Mouse (Mus musculus) activated CD4-positive, CD25-positive, alpha-beta regulatory T cell, adult 4 months (primary cell): ENCODE data around the gene Wnt2b. TPM values are rescaled to one million over a fixed set of nuclear protein-coding genes. Genes with fewer than 3 reads are reported as not detected.

Experiments
- ATAC-seq: one replicate; pipeline ENCODE4 v1.8.0; 2017
- polyA plus RNA-seq, 2 experiments: library from polyadenylated mRNA; unstranded; fragments of 100-300 nt; shearing (Covaris generic); gene quantifications; one replicate each; pipeline ENCODE4 v1.2.1; 2017

The Wnt2b gene
- under 1 TPM; 0.18 to 0.22 TPM for polyA plus RNA-seq

DNA sequence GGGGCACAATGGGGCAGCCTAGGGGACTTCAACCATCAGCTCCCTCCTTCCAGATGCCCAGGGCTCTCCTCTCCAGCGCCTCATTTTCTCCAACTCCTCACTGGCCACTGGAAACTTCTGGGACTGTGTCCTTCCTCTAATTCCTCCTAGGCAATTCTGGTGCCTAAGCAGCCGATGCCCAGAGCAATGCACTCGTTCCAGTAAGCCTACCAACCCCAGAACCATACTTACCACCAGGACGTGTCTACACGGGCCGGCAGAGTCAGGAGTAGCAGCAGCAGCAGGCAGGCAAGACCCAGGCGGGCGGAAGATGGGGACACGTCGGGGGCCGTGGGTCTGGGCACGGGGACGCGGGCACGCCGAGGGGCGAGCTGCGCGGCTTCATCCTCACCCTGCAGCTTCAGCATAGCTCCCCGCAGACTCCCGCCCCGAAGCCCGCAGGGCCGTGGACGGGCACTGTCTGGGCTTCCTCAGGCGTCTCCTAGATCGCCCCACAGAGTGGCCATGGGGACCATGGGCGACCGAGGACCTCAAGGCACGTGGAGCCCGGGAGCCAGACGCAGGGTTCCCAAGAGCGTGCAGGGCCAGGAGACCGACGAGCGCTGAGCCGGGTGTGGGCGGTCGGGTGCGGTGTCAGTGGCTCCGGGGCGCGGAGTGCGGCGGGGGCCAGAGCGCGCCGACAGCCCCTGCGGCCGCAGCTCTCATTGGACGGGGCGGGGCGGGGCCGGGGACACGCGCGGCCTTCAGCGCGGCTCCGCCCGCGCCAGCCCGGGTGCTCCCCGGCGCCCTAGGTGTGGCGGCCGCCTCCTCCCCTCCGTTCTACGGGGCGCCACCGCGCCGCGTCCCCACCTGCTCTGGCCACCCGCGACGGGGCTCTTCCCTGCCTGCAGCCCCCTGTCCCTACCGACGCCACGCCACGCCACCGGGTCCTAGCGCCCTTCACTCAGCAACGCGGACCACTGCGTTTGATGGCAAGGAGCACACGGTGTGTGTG, at the start of gene Wnt2b:
Wnt2b (minus strand) TSS at position 856 of the 994 bp plus-strand sequence.
- ATAC-seq: no peak

- ATAC-seq: no peak
Measured at GRCm38 (mm10) chr3:105010681-105011339, 49.1 kb upstream of the Wnt2b start.

DNA sequence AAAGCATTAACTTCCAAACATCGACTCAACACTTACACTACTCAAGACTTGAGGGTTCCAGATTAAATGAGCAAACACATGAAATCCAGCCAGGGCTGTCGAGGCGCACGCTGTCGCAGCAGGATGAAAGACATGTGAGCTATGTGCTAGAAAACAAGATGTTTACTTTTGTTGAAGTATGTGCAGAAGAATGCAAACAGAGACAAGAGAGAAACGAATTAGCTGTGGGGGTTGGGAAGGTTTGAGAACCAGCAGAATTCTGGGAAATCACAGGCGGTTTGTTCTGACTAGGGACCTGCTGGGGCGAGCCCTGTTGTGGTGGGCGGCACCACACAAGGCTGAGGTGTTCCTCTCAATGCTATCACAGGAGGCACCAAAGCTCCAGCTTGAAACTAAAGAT, 46.3 kb upstream of the Wnt2b start:
- ATAC-seq: no peak

DNA sequence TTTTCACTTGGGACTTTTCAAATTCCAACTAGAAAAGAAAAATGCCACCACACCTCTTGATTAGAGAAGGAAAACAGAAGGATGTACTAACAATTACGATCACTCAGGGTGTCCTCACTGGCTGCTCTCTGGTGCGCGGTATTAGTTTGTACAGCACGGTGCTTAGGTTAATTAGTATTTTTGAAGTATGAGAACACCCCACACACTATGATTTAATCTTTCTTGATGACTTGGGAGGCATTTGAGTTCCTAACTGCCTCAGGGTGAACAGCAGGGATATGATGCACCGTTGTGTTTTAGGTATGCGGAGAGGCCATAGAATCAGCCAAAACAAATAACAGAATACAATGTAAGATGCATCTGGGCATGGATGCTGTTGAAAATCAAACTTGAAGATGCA, 44.4 kb upstream of the Wnt2b start:
- no peak for ATAC-seq

DNA sequence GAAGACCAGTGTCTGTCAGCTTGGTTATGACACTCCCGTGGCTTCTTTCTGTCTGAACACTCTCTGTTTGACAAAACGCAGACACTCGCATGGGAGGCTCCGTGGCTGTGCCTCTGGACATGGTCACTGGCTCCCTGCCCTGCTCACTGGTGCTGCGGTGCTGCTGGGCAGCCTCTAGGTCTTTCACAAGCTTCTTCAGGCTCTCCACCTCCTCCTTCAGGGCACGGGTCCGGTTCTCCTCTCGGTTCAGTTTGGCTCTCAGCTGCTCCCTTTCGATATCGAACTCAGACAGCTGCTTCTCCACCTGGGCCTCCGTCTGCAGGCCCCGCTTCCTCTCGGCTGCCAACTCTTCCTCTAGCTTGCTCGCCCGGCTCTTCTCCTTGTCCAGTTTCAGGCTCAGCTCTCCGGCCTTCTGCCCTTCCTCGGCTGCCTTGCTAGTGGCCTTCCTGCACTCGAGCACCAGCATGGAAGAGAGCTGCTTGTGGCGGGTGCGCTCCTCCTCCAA, 43.9 kb upstream of the Wnt2b start:
- no peak for ATAC-seq

DNA sequence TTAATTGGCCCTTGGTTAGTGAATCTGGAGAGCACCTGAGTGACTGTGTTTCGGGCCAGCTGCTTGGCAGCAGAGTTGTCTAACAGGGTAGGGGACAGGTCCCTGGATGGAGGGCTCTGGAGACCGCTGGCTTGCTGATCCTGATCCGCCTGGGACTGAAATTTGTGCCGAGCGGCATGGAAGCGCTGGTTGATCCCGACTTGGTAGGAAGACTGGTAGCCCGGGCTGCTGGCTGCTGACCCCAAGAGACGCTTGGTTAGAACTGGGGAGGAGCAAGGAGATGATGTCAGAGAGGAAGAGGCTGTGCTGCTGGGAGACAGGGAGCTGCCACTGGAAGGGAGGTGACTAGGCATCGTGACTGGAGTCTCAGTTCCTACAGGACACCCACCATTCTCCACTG, 43.3 kb upstream of the Wnt2b start:
- ATAC-seq: no peak

DNA sequence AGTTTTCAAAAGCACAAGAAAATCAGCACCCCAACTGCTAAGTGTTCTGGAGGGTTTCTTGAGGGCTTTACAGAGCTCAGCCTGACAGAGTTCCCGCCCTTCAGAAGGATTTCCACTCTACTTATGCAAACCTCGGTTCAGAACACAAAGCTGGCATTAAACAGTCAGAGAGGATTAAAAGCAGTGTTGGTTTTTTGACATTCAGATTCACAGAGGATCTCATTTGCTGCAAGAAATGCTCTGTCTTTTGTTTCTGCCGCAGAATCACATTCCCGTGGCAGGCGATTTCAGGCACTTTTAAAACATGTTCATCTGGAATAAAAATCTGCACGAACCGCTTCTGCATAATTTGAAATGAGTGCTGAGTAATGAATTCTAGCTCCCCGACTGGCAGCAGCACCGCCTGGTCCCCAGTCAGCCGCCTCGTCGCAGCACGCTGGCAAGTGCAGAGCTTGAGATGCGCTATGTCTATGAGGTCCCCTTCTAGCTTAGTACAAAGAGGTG, 42.3 kb upstream of the Wnt2b start:
- no peak for ATAC-seq

- no peak for ATAC-seq
Measured at GRCm38 (mm10) chr3:105001374-105001773, 39.7 kb upstream of the Wnt2b start.

DNA sequence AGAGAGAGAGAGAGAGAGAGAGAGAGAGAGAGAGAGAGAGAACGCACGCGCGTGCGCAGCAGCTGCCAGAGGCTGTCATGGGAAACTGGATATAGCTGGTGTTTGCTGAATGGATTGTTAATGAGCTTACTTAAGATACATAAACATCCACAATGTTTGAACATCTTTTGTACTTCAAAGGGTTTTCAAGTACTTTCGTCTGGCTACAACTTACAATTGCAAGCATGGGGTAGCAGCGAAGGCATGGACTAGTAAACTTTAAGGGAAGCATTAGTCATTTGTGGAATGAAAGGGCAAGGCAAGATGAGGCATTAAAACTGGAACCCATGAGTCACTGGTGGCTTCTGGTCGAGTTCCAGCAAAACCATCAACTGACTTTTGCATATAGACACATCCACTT, 38.8 kb upstream of the Wnt2b start:
- ATAC-seq: no peak

- no peak for ATAC-seq
Measured at GRCm38 (mm10) chr3:104997563-104997962, 35.8 kb upstream of the Wnt2b start.

DNA sequence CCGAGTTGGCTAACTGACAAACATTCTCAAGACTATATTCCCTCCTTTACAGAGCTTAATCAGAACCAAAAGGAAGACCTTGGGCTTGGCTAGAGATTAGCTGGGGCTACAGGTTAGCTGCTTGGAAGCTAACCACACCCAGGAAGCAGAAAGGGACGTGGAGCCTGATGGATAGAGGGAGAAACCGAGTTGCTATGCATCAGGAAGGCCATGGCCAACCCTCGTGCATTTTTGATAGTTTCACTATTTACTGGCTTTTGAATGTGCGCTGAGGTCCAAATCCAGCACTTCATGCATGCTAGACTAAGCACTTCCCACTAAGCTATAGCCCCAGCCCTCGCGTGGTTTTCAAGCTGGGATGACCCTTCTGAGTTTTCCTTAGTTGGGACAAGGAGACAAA, 34.0 kb upstream of the Wnt2b start:
- ATAC-seq: no peak

- no peak for ATAC-seq
Measured at GRCm38 (mm10) chr3:104994415-104994841, 32.7 kb upstream of the Wnt2b start.

DNA sequence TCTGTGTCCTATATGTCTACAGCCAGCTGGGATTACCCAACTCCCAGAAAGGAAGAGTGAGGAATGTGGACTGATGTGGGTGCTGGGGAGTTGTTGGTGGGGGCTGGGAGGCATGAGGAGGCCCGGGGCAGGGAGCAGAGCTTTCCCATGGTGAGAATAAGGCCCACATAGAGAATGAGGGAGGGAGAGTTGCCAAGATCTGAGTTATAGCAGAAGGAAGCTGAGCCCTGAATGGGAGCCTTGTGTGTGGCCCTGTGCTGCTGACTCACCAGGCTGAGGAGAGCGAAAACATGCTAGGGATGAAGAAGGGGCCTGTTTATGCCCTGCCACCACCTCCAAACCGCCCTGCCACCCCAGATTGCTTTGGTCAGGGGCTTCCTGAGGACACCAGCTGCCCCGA, 32.1 kb upstream of the Wnt2b start:
- no peak for ATAC-seq

DNA sequence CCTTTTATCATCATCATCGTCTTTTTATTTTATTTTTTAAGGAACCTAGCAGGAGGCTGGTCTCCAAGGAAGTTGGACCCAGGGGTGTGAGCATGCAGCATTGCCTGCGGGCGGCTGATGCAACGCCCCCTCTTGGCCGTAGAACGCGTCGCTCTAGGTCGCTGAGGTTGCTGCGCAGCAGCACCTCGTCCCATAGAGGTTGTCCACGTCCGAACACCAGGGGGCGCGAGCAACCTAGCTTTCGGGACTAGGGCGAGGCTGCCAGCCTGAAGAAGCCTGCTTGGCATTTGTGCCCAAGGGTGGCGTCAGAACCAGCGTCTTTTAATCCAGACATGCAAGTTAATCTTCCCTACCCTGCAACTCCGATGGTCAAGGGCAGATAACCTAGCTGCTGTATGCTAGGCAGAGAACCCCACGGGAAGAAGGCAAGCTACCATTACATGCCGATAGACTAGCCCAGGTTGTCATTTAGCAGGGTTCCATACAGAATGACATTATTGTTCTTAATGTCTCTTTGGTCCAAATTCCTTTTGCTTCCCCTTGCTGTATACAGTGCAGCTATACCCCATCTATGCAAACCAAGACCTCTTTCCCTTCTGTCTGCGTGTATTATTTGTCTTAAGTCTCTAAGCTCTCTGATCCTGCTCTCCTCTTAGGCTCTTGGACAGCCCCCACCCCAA, 31.1 kb upstream of the Wnt2b start:
- peak; percentile 83 for ATAC-seq

DNA sequence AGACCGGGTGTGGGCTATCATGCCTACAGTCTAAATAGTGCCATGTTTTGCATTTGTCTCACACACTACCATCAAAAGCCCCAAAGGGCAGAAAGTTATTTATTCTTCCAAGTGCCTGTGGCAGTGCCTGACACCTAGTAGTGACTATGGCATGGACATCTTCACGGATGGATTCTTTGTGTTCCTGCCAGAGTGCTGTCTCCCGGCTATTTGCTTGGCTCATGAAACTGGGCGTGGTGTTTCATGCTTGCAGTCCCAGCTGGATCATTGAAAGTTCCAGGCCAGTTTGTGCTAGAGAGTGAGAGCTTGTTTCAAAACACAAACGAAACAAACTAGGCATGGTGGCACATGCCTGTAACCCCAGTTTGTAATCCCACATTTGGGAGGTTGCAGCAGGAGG, 30.0 kb upstream of the Wnt2b start:
- ATAC-seq: no peak

GRCm38 (mm10) chr3:104987884-104988283, 26.2 kb upstream of the Wnt2b start:
- ATAC-seq: no peak

- ATAC-seq: no peak
Measured at GRCm38 (mm10) chr3:104979735-104980134, 18.0 kb upstream of the Wnt2b start.

DNA sequence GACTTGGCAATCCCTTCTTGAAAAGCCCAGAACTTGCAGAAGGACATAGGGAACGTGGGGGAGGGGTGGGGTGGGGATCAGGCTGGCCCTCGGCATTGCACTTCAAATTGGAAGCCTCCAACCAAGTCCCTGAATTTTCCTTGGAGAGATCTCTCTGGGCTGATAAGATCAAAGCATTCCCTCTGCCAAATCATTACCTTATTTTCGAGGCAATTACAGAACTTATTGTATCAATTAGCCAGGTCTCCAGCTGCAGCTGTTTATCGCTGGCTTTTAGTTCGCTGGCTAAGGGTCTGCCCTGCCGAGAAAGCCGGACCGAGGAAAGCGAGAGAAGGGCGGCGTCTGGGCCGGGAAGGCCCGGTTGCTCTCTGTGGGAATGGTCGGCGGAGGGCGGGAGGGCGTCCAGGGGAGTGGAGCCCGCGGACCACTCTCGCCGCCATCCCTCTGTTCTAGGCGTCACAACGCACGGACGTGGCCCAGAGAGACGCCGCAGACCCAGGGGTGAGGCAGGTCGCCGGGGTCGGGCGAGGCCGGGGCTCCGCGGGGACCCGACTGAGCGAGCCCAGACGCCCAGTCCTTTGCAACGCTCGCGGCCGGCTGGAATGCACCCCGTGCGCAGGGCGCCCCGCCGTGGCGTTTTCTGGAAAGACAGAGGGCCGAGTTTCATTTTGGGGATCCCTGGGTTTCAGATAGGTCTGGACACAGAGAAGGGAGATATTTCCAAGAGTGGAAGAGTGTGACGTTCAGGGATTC, 6.0 kb upstream of the Wnt2b start:
- ATAC-seq: peak; percentile 48

DNA sequence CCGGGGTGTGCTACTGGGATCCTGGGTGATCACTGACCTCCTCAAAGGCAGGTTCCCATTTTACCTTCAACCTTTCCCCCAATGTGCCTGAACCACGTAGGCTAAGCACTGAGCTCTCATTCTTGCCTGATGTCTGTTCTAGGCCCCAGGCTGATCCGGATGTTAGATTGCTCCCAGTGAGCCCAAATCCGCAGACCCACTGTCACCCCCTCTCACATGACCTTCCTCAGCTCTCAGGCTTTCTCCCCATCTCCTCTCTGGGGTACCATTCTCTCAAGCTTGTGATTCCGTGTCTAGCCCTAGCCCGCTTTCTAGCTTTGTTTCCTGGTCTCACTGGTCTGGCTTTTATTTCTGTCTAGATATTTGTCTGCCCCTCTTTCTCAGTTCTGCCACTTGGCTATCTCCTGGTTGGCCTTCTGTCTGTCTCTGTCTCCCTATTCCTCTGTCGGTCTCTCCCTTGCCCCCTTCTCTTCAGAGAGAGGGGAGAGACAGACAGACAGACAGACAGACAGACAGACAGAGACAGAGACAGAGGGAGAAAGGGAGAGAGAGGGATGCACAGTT, 4.4 kb upstream of the Wnt2b start:
- no peak for ATAC-seq

DNA sequence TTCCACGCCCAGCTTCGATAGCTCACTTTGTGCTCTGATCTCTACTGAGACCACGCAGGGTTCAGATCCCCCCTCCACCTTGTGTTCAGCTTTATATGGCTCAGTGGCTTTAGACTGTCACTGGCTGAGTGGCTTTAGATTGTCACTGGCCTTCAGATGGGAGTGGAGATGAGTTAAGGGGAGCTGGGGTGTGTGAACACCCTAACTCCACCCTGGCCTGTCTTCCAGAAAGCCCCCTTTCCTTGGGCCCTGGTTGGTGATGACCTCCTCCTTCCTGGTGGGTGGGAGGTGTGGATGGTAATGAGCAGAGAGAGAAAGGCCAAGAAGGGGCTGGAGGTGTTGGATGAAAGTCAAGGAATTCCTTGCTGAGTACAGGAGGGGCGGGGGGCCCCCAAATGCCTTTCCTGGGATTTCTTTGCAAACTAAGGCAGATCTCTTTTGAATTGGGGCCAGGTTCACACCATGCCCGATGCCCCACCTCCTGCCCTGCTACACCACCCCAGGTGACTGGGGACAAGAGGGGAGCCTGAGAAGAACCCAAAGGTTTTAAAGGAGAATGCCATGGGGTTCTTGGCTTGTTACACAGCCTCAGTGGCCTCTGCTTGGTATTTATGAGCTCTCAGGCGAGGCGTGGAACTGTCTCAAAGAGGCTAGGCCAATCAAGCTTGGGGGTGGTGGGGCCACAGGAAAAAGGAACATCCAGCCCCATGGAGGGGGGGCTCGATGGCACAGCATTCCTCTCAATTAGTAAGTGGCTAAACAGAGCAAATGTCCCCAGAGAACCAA, 3.5 kb upstream of the Wnt2b start:
- ATAC-seq: no peak
